Mouse (Mus musculus) neural tube, embryonic 11.5 days (tissue): ENCODE data around the gene Pcdh9. TPM values are rescaled to one million over a fixed set of nuclear protein-coding genes. Genes with fewer than 3 reads are reported as not detected.

Source experiments
- ATAC-seq: fragments of 200-750 bp; cut with Nextera tagmentation; 2 replicates; pipeline ENCODE4 v1.8.0; 2017; ENCODE audit warnings: moderate number of reproducible peaks, mild to moderate bottlenecking, moderate TSS enrichment, moderate library complexity; ENCODE audit not compliant: insufficient read depth, low FRiP score, low TSS enrichment
- DNase-seq: peaks from one replicate; pipeline ENCODE4 v3.0.0-alpha.2; 2015; ENCODE audit warnings: low spot score
- H3K27ac ChIP-seq: fragments of 300-500 bp; sonication (generic); 2 replicates; pipeline ENCODE4 v1.5.1; 2014; ENCODE audit warnings: low read depth, mild to moderate bottlenecking, low read length
- H3K27me3 ChIP-seq: fragments of 300-500 bp; sonication (generic); 2 replicates; pipeline ENCODE4 v1.6.1; 2014; ENCODE audit warnings: mild to moderate bottlenecking, low read length, mixed read lengths; ENCODE audit not compliant: control insufficient read depth, insufficient read depth
- H3K36me3 ChIP-seq: fragments of 300-500 bp; sonication (generic); 2 replicates; pipeline ENCODE4 v1.6.1; 2014; ENCODE audit warnings: mild to moderate bottlenecking, low read length, moderate library complexity, mixed read lengths; ENCODE audit not compliant: control insufficient read depth, insufficient read depth
- H3K4me1 ChIP-seq: fragments of 300-500 bp; sonication (generic); 2 replicates; pipeline ENCODE4 v1.6.1; 2014; ENCODE audit warnings: low read length, mixed read lengths; ENCODE audit not compliant: control insufficient read depth, insufficient read depth
- H3K4me2 ChIP-seq: fragments of 300-500 bp; sonication (generic); 2 replicates; pipeline ENCODE4 v1.6.1; 2014; ENCODE audit warnings: low read depth, mild to moderate bottlenecking, moderate library complexity
- H3K4me3 ChIP-seq: fragments of 300-500 bp; sonication (generic); 2 replicates; pipeline ENCODE4 v1.5.1; 2014; ENCODE audit warnings: low read depth, low read length
- H3K9ac ChIP-seq: fragments of 300-500 bp; sonication (generic); 2 replicates; pipeline ENCODE4 v1.6.1; 2014; ENCODE audit warnings: mild to moderate bottlenecking, low read length
- H3K9me3 ChIP-seq: fragments of 300-500 bp; sonication (generic); 2 replicates; pipeline ENCODE4 v1.6.1; 2016; ENCODE audit warnings: low read length; ENCODE audit not compliant: control insufficient read depth
- WGBS: fragments of 180-500 bp; shearing (Covaris S2); extraction: QIAGEN DNeasy Blood & Tissue Kit; methylation state at CpG from one replicate; pipeline ENCODE4 v1.1.7; 2014; 5-methylcytosine and 5-hydroxymethylcytosine counted together
- polyA plus RNA-seq: library from polyadenylated mRNA; unstranded; fragments of >200 nt; fragmentation: Nextera tagmentation; extraction: Ambion mirVana; gene quantifications from 2 replicates; pipeline ENCODE4 v1.2.1, GENCODE M21; 2014

Gene Pcdh9
- polyA plus RNA-seq, 1 experiment from 2014 or later = 48.6 TPM

- H3K27ac ChIP-seq = no peak overlapping the region
- H3K4me1 ChIP-seq = no peaks in the 10 kb centered on the region
- H3K4me3 ChIP-seq = no peak overlapping the region
- no peak for ATAC-seq
- H3K9ac ChIP-seq = no peak overlapping the region
- no peaks in the 10 kb centered on the region for H3K9me3 ChIP-seq
- H3K27me3 ChIP-seq = no peaks in the 10 kb centered on the region
- WGBS = 86% methylated on average over 6 of the region's 6 CpGs
- H3K36me3 ChIP-seq = no peaks in the 10 kb centered on the region
- no peak for DNase-seq
- H3K4me2 ChIP-seq = no peak overlapping the region
Observed at GRCm38 (mm10) chr14:93832511-93832910, 58.0 kb downstream of the Pcdh9 start.

GRCm38 (mm10) chr14:93827159-93827558 is 63.3 kb downstream of the Pcdh9 start:
- DNase-seq (no peak), ATAC-seq (no peak)
- WGBS = 70% methylated on average over 6 of the region's 6 CpGs
- Histone ChIP-seq H3K27ac (no peak overlapping the region), H3K9me3 (no peaks in the 10 kb centered on the region), H3K9ac (no peak overlapping the region), H3K4me2 (no peak overlapping the region), H3K27me3 (no peaks in the 10 kb centered on the region), H3K4me3 (no peak overlapping the region), H3K4me1 (no peaks in the 10 kb centered on the region), H3K36me3 (no peaks in the 10 kb centered on the region)

- ATAC-seq = no peak; the same call in 1 of the 2 replicates
- Histone ChIP-seq H3K4me2 (no peak overlapping the region), H3K4me3 (no peak overlapping the region), H3K9ac (no peak overlapping the region), H3K27ac (no peak overlapping the region), H3K4me1 (no peaks in the 10 kb centered on the region), H3K27me3 (no peaks in the 10 kb centered on the region), H3K9me3 (no peaks in the 10 kb centered on the region), H3K36me3 (no peaks in the 10 kb centered on the region)
- peak; percentile 12 for DNase-seq
- WGBS = 61% methylated on average over 6 of the region's 6 CpGs
Observed at GRCm38 (mm10) chr14:93826042-93826462, 64.4 kb downstream of the Pcdh9 start.

- Histone ChIP-seq H3K27me3 (no peaks in the 10 kb centered on the region), H3K27ac (no peak overlapping the region), H3K4me3 (no peak overlapping the region), H3K4me1 (no peaks in the 10 kb centered on the region), H3K36me3 (no peaks in the 10 kb centered on the region), H3K9me3 (no peaks in the 10 kb centered on the region), H3K9ac (no peak overlapping the region), H3K4me2 (no peak overlapping the region)
- 86% methylated on average over 4 of the region's 4 CpGs for WGBS
- DNase-seq (no peak), ATAC-seq (no peak)
Observed at GRCm38 (mm10) chr14:93818845-93819244, 71.6 kb downstream of the Pcdh9 start.

GRCm38 (mm10) chr14:93817591-93817990 is 72.9 kb downstream of the Pcdh9 start:
- Histone ChIP-seq H3K4me2 (no peak overlapping the region), H3K4me3 (no peak overlapping the region), H3K36me3 (no peaks in the 10 kb centered on the region), H3K9me3 (no peaks in the 10 kb centered on the region), H3K27ac (no peak overlapping the region), H3K9ac (no peak overlapping the region), H3K27me3 (no peaks in the 10 kb centered on the region), H3K4me1 (no peaks in the 10 kb centered on the region)
- WGBS = 55% methylated on average over 4 of the region's 4 CpGs
- DNase-seq (no peak), ATAC-seq (no peak)

- Histone ChIP-seq H3K27ac (no peak overlapping the region), H3K4me1 (no peaks in the 10 kb centered on the region), H3K9ac (no peak overlapping the region), H3K36me3 (no peaks in the 10 kb centered on the region), H3K4me3 (no peak overlapping the region), H3K9me3 (no peaks in the 10 kb centered on the region), H3K4me2 (no peak overlapping the region), H3K27me3 (no peaks in the 10 kb centered on the region)
- DNase-seq (no peak), ATAC-seq (no peak)
- 95% methylated on average over 3 of the region's 3 CpGs for WGBS
Observed at GRCm38 (mm10) chr14:93794530-93794929, 95.9 kb downstream of the Pcdh9 start.

GRCm38 (mm10) chr14:93786234-93786633 is 104.2 kb downstream of the Pcdh9 start:
- no peak overlapping the region for H3K27ac ChIP-seq
- H3K4me1 ChIP-seq = no peaks in the 10 kb centered on the region
- DNase-seq = no peak
- no peaks in the 10 kb centered on the region for H3K27me3 ChIP-seq
- H3K4me3 ChIP-seq = no peak overlapping the region
- no peak overlapping the region for H3K9ac ChIP-seq
- no peaks in the 10 kb centered on the region for H3K36me3 ChIP-seq
- WGBS = 81% methylated on average over 4 of the region's 4 CpGs
- H3K4me2 ChIP-seq = no peak overlapping the region
- no peak for ATAC-seq
- H3K9me3 ChIP-seq = no peaks in the 10 kb centered on the region

GRCm38 (mm10) chr14:93785031-93785430 is 105.4 kb downstream of the Pcdh9 start:
- H3K36me3 ChIP-seq = no peaks in the 10 kb centered on the region
- H3K4me1 ChIP-seq = no peaks in the 10 kb centered on the region
- no peak overlapping the region for H3K27ac ChIP-seq
- H3K9me3 ChIP-seq = no peaks in the 10 kb centered on the region
- no peak overlapping the region for H3K4me3 ChIP-seq
- H3K9ac ChIP-seq = no peak overlapping the region
- no peak for DNase-seq
- no peak overlapping the region for H3K4me2 ChIP-seq
- no peaks in the 10 kb centered on the region for H3K27me3 ChIP-seq
- 44% methylated on average over 2 of the region's 2 CpGs for WGBS
- no peak for ATAC-seq

GRCm38 (mm10) chr14:93762855-93763254 is 127.6 kb downstream of the Pcdh9 start:
- no peak overlapping the region for H3K9ac ChIP-seq
- no peaks in the 10 kb centered on the region for H3K9me3 ChIP-seq
- H3K4me3 ChIP-seq = no peak overlapping the region
- H3K4me1 ChIP-seq = no peaks in the 10 kb centered on the region
- 85% methylated on average over 2 of the region's 2 CpGs for WGBS
- no peak overlapping the region for H3K4me2 ChIP-seq
- no peaks in the 10 kb centered on the region for H3K27me3 ChIP-seq
- no peak for ATAC-seq
- DNase-seq = no peak
- no peaks in the 10 kb centered on the region for H3K36me3 ChIP-seq
- H3K27ac ChIP-seq = no peak overlapping the region
